Mouse (Mus musculus) CD4-positive, CD25-positive, alpha-beta regulatory T cell (primary cell): Measurements from ENCODE around the gene Olfr133. TPM values are rescaled to one million over a fixed set of nuclear protein-coding genes. Genes with fewer than 3 reads are reported as not detected.

Source experiments
- polyA plus RNA-seq: library from polyadenylated mRNA; unstranded; fragments of 100-300 nt; shearing (Covaris generic); gene quantifications from one replicate; pipeline ENCODE4 v1.2.1, GENCODE M21; 2017

Olfr133 gene
- not detected for polyA plus RNA-seq

DNA sequence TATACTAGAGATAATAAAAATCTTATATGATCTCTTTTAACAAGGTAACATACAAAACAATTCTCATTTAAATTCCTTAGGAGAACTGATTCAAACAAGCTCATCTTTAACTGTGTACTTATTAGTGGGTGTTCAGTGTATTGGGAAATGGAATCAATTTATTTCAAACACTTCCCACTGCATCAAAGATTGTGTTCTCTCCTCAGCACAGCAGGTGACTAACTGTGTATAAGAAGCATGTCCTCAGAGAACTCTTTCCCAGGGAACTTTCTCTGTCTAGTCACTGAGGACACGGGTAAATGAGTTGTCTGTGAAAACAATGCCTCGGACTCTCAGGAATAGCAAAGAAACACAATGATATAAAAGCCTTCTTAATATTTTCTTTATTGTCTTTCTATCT lies at the start of gene Olfr133:
Gene Olfr133, plus strand, starts transcription at position 301 of the 400 bp plus-strand sequence.

DNA sequence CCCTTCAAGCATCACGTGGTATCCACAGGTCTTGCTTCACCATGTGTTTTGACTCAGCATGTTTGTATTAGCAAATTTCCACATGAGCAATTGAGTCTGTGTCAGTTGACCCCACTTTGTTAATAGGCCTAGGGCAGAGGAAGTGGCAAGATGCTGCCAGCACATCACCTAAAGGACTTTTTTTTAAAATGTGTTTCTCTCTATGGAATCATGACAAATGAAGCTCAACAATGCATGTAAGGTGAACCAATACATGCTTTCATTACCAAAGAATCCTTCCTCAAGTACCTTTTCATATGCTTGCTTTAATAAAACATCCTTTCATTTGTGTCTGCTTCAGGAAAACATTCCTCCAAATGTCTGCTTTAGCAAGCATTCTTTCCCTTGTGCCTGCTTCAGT lies 10.7 kb upstream of the Olfr133 start, which contains the start of gene Olfr132:
Gene Olfr132, minus strand, starts transcription at position 101 of the 400 bp plus-strand sequence.

DNA sequence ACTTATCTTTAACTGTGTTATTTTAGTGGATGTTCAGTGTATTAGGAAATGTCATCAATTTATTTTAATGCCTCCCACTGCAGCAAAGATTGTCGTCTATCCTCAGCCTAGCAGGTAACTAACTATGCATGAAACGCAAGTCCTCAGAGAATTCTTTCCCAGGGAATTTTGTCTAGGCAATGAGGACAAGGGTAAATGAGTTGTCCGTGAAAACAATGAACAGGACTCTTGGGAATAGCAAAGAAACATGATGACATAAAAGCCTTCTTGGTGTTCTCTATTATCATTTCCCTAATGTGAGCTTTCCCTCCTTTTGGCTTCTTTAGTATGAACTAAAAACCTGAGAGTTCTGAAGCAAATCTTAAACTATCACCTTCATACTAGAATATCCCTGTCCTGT lies 26.0 kb downstream of the Olfr133 start, which contains the start of gene Olfr134:
Gene Olfr134, plus strand, starts transcription at position 301 of the 400 bp plus-strand sequence.

Other genes with a start within 250 kb of the Olfr133 start
- not detected for gene Olfr127, start 244.8 kb upstream of the Olfr133 start, polyA plus RNA-seq
- gene Olfr128, start 224.7 kb upstream of the Olfr133 start, polyA plus RNA-seq: 0.08 TPM
- gene Olfr761, start 192.2 kb upstream of the Olfr133 start, polyA plus RNA-seq: not detected
- gene Olfr129, start 85.2 kb upstream of the Olfr133 start, polyA plus RNA-seq: 0.10 TPM
- gene Olfr130, start 81.4 kb upstream of the Olfr133 start, polyA plus RNA-seq: not detected
- not detected for gene Olfr131, start 56.6 kb upstream of the Olfr133 start, polyA plus RNA-seq
- not detected for gene Olfr132, start 10.8 kb upstream of the Olfr133 start, polyA plus RNA-seq
- gene Olfr134, start 26.1 kb downstream of the Olfr133 start, polyA plus RNA-seq: not detected
- not detected for gene Olfr135, start 59.1 kb downstream of the Olfr133 start, polyA plus RNA-seq
- 0.20 TPM for gene Olfr138, start 115.8 kb downstream of the Olfr133 start, polyA plus RNA-seq
- not detected for gene Olfr137, start 162.3 kb downstream of the Olfr133 start, polyA plus RNA-seq
- 0.23 TPM for gene Olfr136, start 184.6 kb downstream of the Olfr133 start, polyA plus RNA-seq